Mouse (Mus musculus) small intestine, adult 2 months (tissue): Measurements from ENCODE around the gene Slc45a3. TPM values are rescaled to one million over a fixed set of nuclear protein-coding genes. Genes with fewer than 3 reads are reported as not detected.

Experiments used
- H3K27ac ChIP-seq: fragments of 200-500 bp; 2 replicates; pipeline ENCODE4 v1.5.1; 2012; ENCODE audit warnings: low read depth, low read length, control low read depth, inconsistent platforms; ENCODE audit not compliant: insufficient read depth
- H3K27me3 ChIP-seq: fragments of 200-500 bp; 2 replicates; pipeline ENCODE4 v1.6.1; 2012; ENCODE audit warnings: mild to moderate bottlenecking, moderate library complexity, low read length, inconsistent platforms; ENCODE audit not compliant: control insufficient read depth, insufficient read depth
- H3K36me3 ChIP-seq: fragments of 200-500 bp; 2 replicates; pipeline ENCODE4 v1.6.1; 2012; ENCODE audit warnings: mild to moderate bottlenecking, low read length, control low read depth, inconsistent platforms; ENCODE audit not compliant: control insufficient read depth, insufficient read depth
- H3K4me1 ChIP-seq: fragments of 200-500 bp; 2 replicates; pipeline ENCODE4 v1.6.1; 2012; ENCODE audit warnings: low read length, inconsistent platforms, mixed read lengths; ENCODE audit not compliant: control insufficient read depth, insufficient read depth, insufficient read length
- H3K4me3 ChIP-seq: fragments of 200-500 bp; 2 replicates; pipeline ENCODE4 v1.5.1; 2012; ENCODE audit warnings: low read depth, mild to moderate bottlenecking, control low read depth, inconsistent platforms, low read length, moderate library complexity
- CTCF ChIP-seq: fragments of 200-500 bp; IDR thresholded peaks from 2 replicates; pipeline ENCODE4 v1.5.1; 2012; ENCODE audit warnings: low read depth, mild to moderate bottlenecking, control low read depth, inconsistent platforms, low read length, moderate library complexity, mixed read lengths; ENCODE audit not compliant: insufficient replicate concordance, insufficient read length; ENCODE audit errors: extremely low read depth
- POLR2A ChIP-seq: fragments of 200-500 bp; IDR thresholded peaks from 2 replicates; pipeline ENCODE4 v1.6.1; 2012; ENCODE audit warnings: low read depth, mild to moderate bottlenecking, control low read depth, inconsistent platforms, low read length, moderate library complexity
- WGBS: fragments of 180-500 bp; shearing (Covaris S2); methylation state at CpG from one replicate; pipeline ENCODE4 v1.1.7; 2018; 5-methylcytosine and 5-hydroxymethylcytosine counted together
- polyA plus RNA-seq: library from polyadenylated mRNA; depleted of rRNA; stranded (reverse); fragments of >200 nt; gene quantifications from 2 replicates; pipeline ENCODE4 v1.2.3, GENCODE M21; 2012

Gene Slc45a3
- polyA plus RNA-seq, 1 experiment = 2.1 TPM

DNA sequence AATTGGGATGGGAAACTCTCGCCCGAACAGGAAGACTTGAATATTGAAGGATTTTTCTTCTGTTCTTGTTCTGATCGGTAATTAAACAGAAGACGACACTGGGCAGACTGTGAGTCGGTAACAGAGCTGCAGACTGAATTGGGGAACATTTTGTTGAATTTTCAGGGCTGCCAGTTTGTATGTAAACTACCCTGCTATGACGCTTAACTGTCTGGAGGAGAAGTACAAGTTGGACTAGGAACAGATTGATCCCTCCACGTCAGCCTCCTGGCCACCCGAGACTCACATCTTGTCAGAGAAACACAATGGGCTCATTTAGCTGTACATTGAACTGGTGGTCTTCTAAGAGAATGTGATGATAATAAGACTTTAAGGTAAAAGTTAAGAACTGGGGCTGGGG is 50.1 kb downstream of the Slc45a3 start:
- Histone ChIP-seq H3K4me1 (peaks cover 15% of the 10 kb centered on the region), H3K27ac (peak overlapping the region; percentile 38; the same call in 1 of the 2 replicates), H3K27me3 (no peaks in the 10 kb centered on the region), H3K36me3 (peaks cover 28% of the 10 kb centered on the region), H3K4me3 (no peak overlapping the region)
- TF ChIP-seq POLR2A = no peak
- TF ChIP-seq CTCF = no peak
- 83% methylated on average over 8 of the region's 8 CpGs for WGBS

- no peaks in the 10 kb centered on the region for H3K27me3 ChIP-seq
- H3K27ac ChIP-seq = no peak overlapping the region
- TF ChIP-seq CTCF = peak; percentile 24; the same call in 1 of the 2 replicates
- no peak for TF ChIP-seq POLR2A
- 100% methylated on average over 1 of the region's 1 CpGs for WGBS
- H3K4me1 ChIP-seq = peaks cover 14% of the 10 kb centered on the region
- H3K4me3 ChIP-seq = no peak overlapping the region
- peaks cover 44% of the 10 kb centered on the region for H3K36me3 ChIP-seq
These were observed 52.0 kb downstream of the Slc45a3 start for GRCm38 (mm10) chr1:132014800-132015199.

- Histone ChIP-seq H3K27me3 (no peaks in the 10 kb centered on the region), H3K36me3 (peaks cover 59% of the 10 kb centered on the region), H3K4me1 (peaks cover 3% of the 10 kb centered on the region), H3K27ac (no peak overlapping the region), H3K4me3 (no peak overlapping the region)
- WGBS = 69% methylated on average over 1 of the region's 1 CpGs
- TF ChIP-seq POLR2A = no peak
- TF ChIP-seq CTCF = no peak
These were observed 53.9 kb downstream of the Slc45a3 start for GRCm38 (mm10) chr1:132016691-132017090.

DNA sequence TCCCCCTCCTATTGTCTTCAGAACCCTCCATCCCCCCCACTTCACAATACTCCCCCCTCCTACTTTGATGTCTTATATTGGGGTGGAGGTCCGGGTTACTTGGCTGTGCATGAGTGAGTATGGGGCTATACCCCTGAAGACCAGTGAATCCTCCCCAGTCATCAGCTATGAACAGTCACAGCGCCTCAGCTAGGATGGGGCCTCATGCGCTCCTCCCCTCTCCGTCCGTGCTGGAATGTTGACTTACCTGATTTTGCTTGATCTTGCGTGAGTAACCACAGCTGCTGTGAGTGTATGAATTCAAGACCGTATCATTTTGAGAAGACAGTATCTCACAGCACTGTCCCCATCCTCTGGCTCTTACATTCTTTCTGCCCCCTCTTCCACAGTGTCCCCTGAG is 57.1 kb downstream of the Slc45a3 start:
- TF ChIP-seq POLR2A = no peak
- no peak for TF ChIP-seq CTCF
- no peaks in the 10 kb centered on the region for H3K27me3 ChIP-seq
- WGBS = 93% methylated on average over 7 of the region's 7 CpGs
- H3K27ac ChIP-seq = no peak overlapping the region
- H3K4me1 ChIP-seq = peaks cover 2% of the 10 kb centered on the region; the same call in 1 of the 2 replicates
- no peak overlapping the region for H3K4me3 ChIP-seq
- peaks cover 73% of the 10 kb centered on the region for H3K36me3 ChIP-seq

- Histone ChIP-seq H3K36me3 (peaks cover 76% of the 10 kb centered on the region), H3K27me3 (no peaks in the 10 kb centered on the region), H3K27ac (peak overlapping the region; percentile 63), H3K4me3 (no peak overlapping the region), H3K4me1 (peaks cover 2% of the 10 kb centered on the region; the same call in 1 of the 2 replicates)
- 30% methylated on average over 3 of the region's 3 CpGs for WGBS
- no peak for TF ChIP-seq CTCF
- no peak for TF ChIP-seq POLR2A
These were observed 59.3 kb downstream of the Slc45a3 start for GRCm38 (mm10) chr1:132022107-132022506.

DNA sequence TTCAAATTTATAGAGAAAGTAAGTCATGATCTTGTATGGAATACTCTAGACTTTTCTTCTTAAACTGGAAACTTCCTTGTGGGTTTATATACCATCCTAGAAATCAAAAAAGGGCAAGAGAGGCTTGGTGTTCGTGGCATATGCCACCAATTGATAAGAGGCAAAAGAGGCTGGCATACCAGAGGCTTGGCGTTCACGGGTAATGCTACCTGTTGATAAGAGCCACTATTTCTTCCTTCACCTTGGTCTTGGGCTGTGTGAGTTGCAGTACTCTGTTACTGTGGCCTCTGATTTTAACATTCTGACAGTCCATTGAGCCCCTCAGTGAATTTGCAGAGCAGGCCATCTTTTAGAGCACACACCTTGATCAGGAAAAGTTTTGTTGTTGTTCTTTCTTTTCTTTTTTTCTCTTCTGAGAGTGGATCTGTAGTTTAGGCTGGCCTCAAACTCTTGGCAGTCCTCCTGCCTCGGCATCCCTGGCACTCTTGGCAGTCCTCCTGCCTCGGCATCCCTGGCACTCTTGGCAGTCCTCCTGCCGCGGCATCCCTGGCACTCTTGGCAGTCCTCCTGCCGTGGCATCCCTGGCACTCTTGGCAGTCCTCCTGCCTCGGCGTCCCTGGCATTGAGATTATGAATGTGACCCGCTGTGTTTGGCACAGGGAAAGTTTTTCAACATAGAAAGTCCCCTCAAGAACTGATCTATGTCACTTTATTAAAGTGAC is 64.3 kb downstream of the Slc45a3 start:
- no peak overlapping the region for H3K4me3 ChIP-seq
- H3K27ac ChIP-seq = no peak overlapping the region
- H3K27me3 ChIP-seq = no peaks in the 10 kb centered on the region
- WGBS = 71% methylated on average over 11 of the region's 11 CpGs
- peaks cover 75% of the 10 kb centered on the region for H3K36me3 ChIP-seq
- H3K4me1 ChIP-seq = peaks cover 2% of the 10 kb centered on the region; the same call in 1 of the 2 replicates
- TF ChIP-seq CTCF (no peak), POLR2A (no peak)

- H3K27me3 ChIP-seq = no peaks in the 10 kb centered on the region
- no peak overlapping the region; the same call in 1 of the 2 replicates for H3K27ac ChIP-seq
- WGBS = 90% methylated on average over 5 of the region's 5 CpGs
- TF ChIP-seq CTCF (no peak), POLR2A (no peak)
- peaks cover 76% of the 10 kb centered on the region for H3K36me3 ChIP-seq
- H3K4me3 ChIP-seq = no peak overlapping the region
- H3K4me1 ChIP-seq = no peaks in the 10 kb centered on the region
These were observed 65.2 kb downstream of the Slc45a3 start for GRCm38 (mm10) chr1:132027978-132028377.
